Mouse (Mus musculus): ENCODE measurements around the gene Atp6v1d.

Gene Atp6v1d

GRCm38 (mm10) chr12:78861496-78862253, at the start of gene Atp6v1d, which contains the start of gene Eif2s1:
Atp6v1d (minus strand) TSS chr12:78861638.
Eif2s1 (plus strand) TSS chr12:78861819.
- peak; percentile 98 for DNase-seq (ENCODE audit: low spot score)

- no peak for DNase-seq (ENCODE audit: low spot score)
Observed at GRCm38 (mm10) chr12:78910684-78911461, 49.4 kb upstream of the Atp6v1d start.

GRCm38 (mm10) chr12:78908081-78908605, 46.7 kb upstream of the Atp6v1d start:
- no peak for DNase-seq (ENCODE audit: low spot score)

GRCm38 (mm10) chr12:78906707-78907162, 45.3 kb upstream of the Atp6v1d start, which contains the start of gene Plek2:
Plek2 (minus strand) TSS chr12:78906964.
- DNase-seq (ENCODE audit: low spot score): no peak

- no peak for DNase-seq (ENCODE audit: low spot score)
Observed at GRCm38 (mm10) chr12:78904499-78904898, 43.1 kb upstream of the Atp6v1d start.

- no peak for DNase-seq (ENCODE audit: low spot score)
Observed at GRCm38 (mm10) chr12:78903313-78903712, 41.9 kb upstream of the Atp6v1d start.

GRCm38 (mm10) chr12:78901467-78901866, 40.0 kb upstream of the Atp6v1d start:
- DNase-seq (ENCODE audit: low spot score): no peak

- DNase-seq (ENCODE audit: low spot score): no peak
Observed at GRCm38 (mm10) chr12:78897861-78898260, 36.4 kb upstream of the Atp6v1d start.

GRCm38 (mm10) chr12:78891149-78891548, 29.7 kb upstream of the Atp6v1d start:
- DNase-seq (ENCODE audit: low spot score): no peak

GRCm38 (mm10) chr12:78890062-78890461, 28.6 kb upstream of the Atp6v1d start:
- DNase-seq (ENCODE audit: low spot score): no peak

- no peak for DNase-seq (ENCODE audit: low spot score)
Observed at GRCm38 (mm10) chr12:78874581-78874980, 13.1 kb upstream of the Atp6v1d start.

- DNase-seq (ENCODE audit: low spot score): no peak
Observed at GRCm38 (mm10) chr12:78868115-78868514, 6.7 kb upstream of the Atp6v1d start.

- DNase-seq (ENCODE audit: low spot score): no peak
Observed at GRCm38 (mm10) chr12:78865434-78865833, 4.0 kb upstream of the Atp6v1d start.

- no peak for DNase-seq (ENCODE audit: low spot score)
Observed at GRCm38 (mm10) chr12:78862254-78862730, 854 bp upstream of the Atp6v1d start.

- DNase-seq (ENCODE audit: low spot score): peak; percentile 11
Observed at GRCm38 (mm10) chr12:78860921-78861495, 430 bp downstream of the Atp6v1d start.

- no peak for DNase-seq (ENCODE audit: low spot score)
Observed at GRCm38 (mm10) chr12:78848246-78848645, 13.2 kb downstream of the Atp6v1d start.

GRCm38 (mm10) chr12:78842429-78842828, 19.0 kb downstream of the Atp6v1d start:
- DNase-seq (ENCODE audit: low spot score): no peak

GRCm38 (mm10) chr12:78839906-78840305, 21.5 kb downstream of the Atp6v1d start:
- no peak for DNase-seq (ENCODE audit: low spot score)

GRCm38 (mm10) chr12:78834496-78834895, 26.9 kb downstream of the Atp6v1d start:
- no peak for DNase-seq (ENCODE audit: low spot score)

GRCm38 (mm10) chr12:78814437-78814836, 47.0 kb downstream of the Atp6v1d start:
- no peak for DNase-seq (ENCODE audit: low spot score)

- DNase-seq (ENCODE audit: low spot score): no peak
Observed at GRCm38 (mm10) chr12:78801836-78802235, 59.6 kb downstream of the Atp6v1d start.

- no peak for DNase-seq (ENCODE audit: low spot score)
Observed at GRCm38 (mm10) chr12:78800036-78800435, 61.4 kb downstream of the Atp6v1d start.

All from left cerebral cortex, adult 11 months (tissue).